Mouse (Mus musculus) thymus, adult 2 months (tissue): Measurements from ENCODE around the gene Ier5. TPM values are rescaled to one million over a fixed set of nuclear protein-coding genes. Genes with fewer than 3 reads are reported as not detected.

Source experiments
- DNase-seq: peaks from one replicate; pipeline ENCODE4 v3.0.0; 2021
- H3K27ac ChIP-seq: fragments of 200-500 bp; 2 replicates; pipeline ENCODE4 v1.5.1; 2012; ENCODE audit warnings: low read length, control low read depth; ENCODE audit not compliant: control insufficient read depth, insufficient read depth
- H3K27me3 ChIP-seq: fragments of 200-500 bp; 2 replicates; pipeline ENCODE4 v1.6.1; 2012; ENCODE audit warnings: mild to moderate bottlenecking, low read length, moderate library complexity, mixed read lengths; ENCODE audit not compliant: control insufficient read depth, insufficient read depth
- H3K36me3 ChIP-seq: fragments of 200-500 bp; 2 replicates; pipeline ENCODE4 v1.6.1; 2012; ENCODE audit warnings: mild to moderate bottlenecking, low read length, moderate library complexity; ENCODE audit not compliant: control insufficient read depth, insufficient read depth
- H3K4me1 ChIP-seq: fragments of 200-500 bp; replicated peaks from 2 replicates; pipeline ENCODE4 v1.6.1; 2012; ENCODE audit warnings: low read length; ENCODE audit not compliant: control insufficient read depth, insufficient read depth
- H3K4me3 ChIP-seq: fragments of 200-500 bp; 2 replicates; pipeline ENCODE4 v1.5.1; 2012; ENCODE audit warnings: mild to moderate bottlenecking, low read length, control low read depth, moderate library complexity; ENCODE audit not compliant: control insufficient read depth, insufficient read depth
- CTCF ChIP-seq: fragments of 200-500 bp; IDR thresholded peaks from 2 replicates; pipeline ENCODE4 v1.5.1; 2012; ENCODE audit warnings: mild to moderate bottlenecking, control low read depth, low read length, moderate library complexity, borderline replicate concordance; ENCODE audit not compliant: control insufficient read depth, poor library complexity, insufficient read depth; ENCODE audit errors: extremely low read depth
- POLR2A ChIP-seq: fragments of 200-500 bp; IDR thresholded peaks from 2 replicates; pipeline ENCODE4 v1.6.1; 2012; ENCODE audit warnings: mild to moderate bottlenecking, low read length, control low read depth, moderate library complexity; ENCODE audit not compliant: control insufficient read depth, poor library complexity, insufficient read depth; ENCODE audit errors: extremely low read depth
- WGBS: fragments of 180-500 bp; shearing (Covaris S2); methylation state at CpG from one replicate; pipeline ENCODE4 v1.1.7; 2018; 5-methylcytosine and 5-hydroxymethylcytosine counted together
- polyA plus RNA-seq: library from polyadenylated mRNA; depleted of rRNA; stranded (reverse); fragments of >200 nt; gene quantifications from 2 replicates; pipeline ENCODE4 v1.2.3, GENCODE M21; 2012

Ier5 gene
- polyA plus RNA-seq, 1 experiment: 37.2 TPM

- DNase-seq: no peak
- TF ChIP-seq CTCF: no peak
- TF ChIP-seq POLR2A: no peak
- Histone ChIP-seq H3K4me3 (no peak overlapping the region), H3K4me1 (no peaks in the 10 kb centered on the region), H3K27ac (no peak overlapping the region), H3K36me3 (no peaks in the 10 kb centered on the region), H3K27me3 (no peaks in the 10 kb centered on the region)
- 93% methylated on average over 5 of the region's 5 CpGs for WGBS
Measured at GRCm38 (mm10) chr1:155103991-155104390, 4.6 kb upstream of the Ier5 start.

GRCm38 (mm10) chr1:155102631-155103030 is 3.2 kb upstream of the Ier5 start:
- Histone ChIP-seq H3K27ac (no peak overlapping the region), H3K27me3 (no peaks in the 10 kb centered on the region), H3K36me3 (no peaks in the 10 kb centered on the region), H3K4me3 (no peak overlapping the region), H3K4me1 (no peaks in the 10 kb centered on the region)
- no peak for DNase-seq
- 93% methylated on average over 4 of the region's 4 CpGs for WGBS
- TF ChIP-seq POLR2A (no peak), CTCF (no peak)

GRCm38 (mm10) chr1:155098486-155099279 is 753 bp downstream of the Ier5 start:
- under 1% methylated on average over 89 of the region's 93 CpGs for WGBS
- no peak for TF ChIP-seq POLR2A
- TF ChIP-seq CTCF: no peak

GRCm38 (mm10) chr1:155097931-155098485 is 1.4 kb downstream of the Ier5 start:
- under 1% methylated on average over 33 of the region's 33 CpGs for WGBS
- Histone ChIP-seq H3K4me3 (peak overlapping the region; percentile 76), H3K4me1 (peaks cover 10% of the 10 kb centered on the region), H3K27me3 (no peaks in the 10 kb centered on the region), H3K36me3 (no peaks in the 10 kb centered on the region), H3K27ac (peak overlapping the region; percentile 77)
- no peak for TF ChIP-seq POLR2A
- no peak for TF ChIP-seq CTCF
- peak; percentile 76 for DNase-seq

More at GRCm38 (mm10) chr1:155098486-155099279, 753 bp downstream of the Ier5 start:
- Histone ChIP-seq H3K27ac (peak overlapping the region; percentile 77), H3K36me3 (no peaks in the 10 kb centered on the region), H3K4me3 (peak overlapping the region; percentile 76), H3K4me1 (peaks cover 3% of the 10 kb centered on the region), H3K27me3 (no peaks in the 10 kb centered on the region)
- peak; percentile 68 for DNase-seq

- Histone ChIP-seq H3K4me1 (peaks cover 15% of the 10 kb centered on the region), H3K27me3 (no peaks in the 10 kb centered on the region), H3K27ac (no peak overlapping the region), H3K36me3 (no peaks in the 10 kb centered on the region), H3K4me3 (no peak overlapping the region)
- TF ChIP-seq POLR2A (no peak), CTCF (no peak)
- no peak for DNase-seq
- WGBS: 45% methylated on average over 6 of the region's 6 CpGs
Measured at GRCm38 (mm10) chr1:155097354-155097753, 2.1 kb downstream of the Ier5 start.

- Histone ChIP-seq H3K27me3 (no peaks in the 10 kb centered on the region), H3K4me1 (peaks cover 20% of the 10 kb centered on the region), H3K36me3 (no peaks in the 10 kb centered on the region), H3K27ac (no peak overlapping the region), H3K4me3 (no peak overlapping the region)
- WGBS: 27% methylated on average over 4 of the region's 4 CpGs
- DNase-seq: no peak
- no peak for TF ChIP-seq CTCF
- no peak for TF ChIP-seq POLR2A
Measured at GRCm38 (mm10) chr1:155096620-155097261, 2.7 kb downstream of the Ier5 start.
